Mouse (Mus musculus): ENCODE measurements at regions not wholly inside any gene's neighbourhood (a gene's known extent, or its start where the extent isn't known, plus 50 kb on each side); places are given as distances from the start of the nearest gene placed in this dataset.

- TF ChIP-seq POLR2A (IDR thresholded peaks at IDR 0.05; ENCODE audit: borderline replicate concordance, extremely low read depth, low read depth, low read length) (no peak), CTCF (IDR thresholded peaks at IDR 0.05; ENCODE audit: insufficient read depth, low read length) (no peak)
Observed at GRCm38 (mm10) chr9:120695966-120696365, 124.7 kb downstream of the Rpl14 start.
